Mouse (Mus musculus): ENCODE results near the gene Olfr331. TPM values are rescaled to one million over a fixed set of nuclear protein-coding genes. Genes with fewer than 3 reads are reported as not detected.
"Not testable (repeated sequence)": the region's sequence is repeated elsewhere in the genome, so short reads cannot be mapped to it uniquely, and the experiment has no call there.

Olfr331 gene
- total RNA-seq (2014; fragmentation: Nextera tagmentation) (not detected in 2 replicates), total RNA-seq (2017) (not detected in 2 replicates)

GRCm38 (mm10) chr11:58502472-58502871 lies at the start of gene Olfr331:
Olfr331 (minus strand) TSS chr11:58502572.
- not testable (repeated sequence) for ATAC-seq (replicated peaks; ENCODE audit: low FRiP score, low TSS enrichment, poor library complexity, severe bottlenecking)

GRCm38 (mm10) chr11:58546322-58546721 lies 44.0 kb upstream of the Olfr331 start, which contains the start of gene Olfr329-ps:
Olfr329-ps (minus strand) TSS chr11:58546422.
- no peak for ATAC-seq (replicated peaks; ENCODE audit: low FRiP score, low TSS enrichment, poor library complexity, severe bottlenecking)

GRCm38 (mm10) chr11:58534736-58535135 lies 32.4 kb upstream of the Olfr331 start, which contains the start of gene Olfr330:
Olfr330 (minus strand) TSS chr11:58534836.
- ATAC-seq (replicated peaks; ENCODE audit: low FRiP score, low TSS enrichment, poor library complexity, severe bottlenecking) = not testable (repeated sequence)

- not testable (repeated sequence) for ATAC-seq (replicated peaks; ENCODE audit: low FRiP score, low TSS enrichment, poor library complexity, severe bottlenecking)
Observed at GRCm38 (mm10) chr11:58519756-58520155, 17.4 kb upstream of the Olfr331 start.

- not testable (repeated sequence) for ATAC-seq (replicated peaks; ENCODE audit: low FRiP score, low TSS enrichment, poor library complexity, severe bottlenecking)
Observed at GRCm38 (mm10) chr11:58518916-58519315, 16.5 kb upstream of the Olfr331 start.

- peak; percentile 55; the same call in 1 of the 2 replicates for ATAC-seq (replicated peaks; ENCODE audit: low FRiP score, low TSS enrichment, poor library complexity, severe bottlenecking)
Observed at GRCm38 (mm10) chr11:58509058-58509457, 6.7 kb upstream of the Olfr331 start.

GRCm38 (mm10) chr11:58499290-58499689 lies 3.1 kb downstream of the Olfr331 start:
- ATAC-seq (replicated peaks; ENCODE audit: low FRiP score, low TSS enrichment, poor library complexity, severe bottlenecking) = no peak

- no peak for ATAC-seq (replicated peaks; ENCODE audit: low FRiP score, low TSS enrichment, poor library complexity, severe bottlenecking)
Observed at GRCm38 (mm10) chr11:58498761-58499160, 3.6 kb downstream of the Olfr331 start.

- no peak for ATAC-seq (replicated peaks; ENCODE audit: low FRiP score, low TSS enrichment, poor library complexity, severe bottlenecking)
Observed at GRCm38 (mm10) chr11:58492455-58492854, 9.9 kb downstream of the Olfr331 start, which contains the start of gene Olfr332. Olfr332 (minus strand) TSS chr11:58492555.

- ATAC-seq (replicated peaks; ENCODE audit: low FRiP score, low TSS enrichment, poor library complexity, severe bottlenecking) = no peak
Observed at GRCm38 (mm10) chr11:58462170-58462569, 40.2 kb downstream of the Olfr331 start, which contains the start of gene Olfr30. Olfr30 (minus strand) TSS chr11:58462270.

- ATAC-seq (replicated peaks; ENCODE audit: low FRiP score, low TSS enrichment, poor library complexity, severe bottlenecking) = no peak
Observed at GRCm38 (mm10) chr11:58453592-58453991, 48.8 kb downstream of the Olfr331 start.

- no peak for ATAC-seq (replicated peaks; ENCODE audit: low FRiP score, low TSS enrichment, poor library complexity, severe bottlenecking)
Observed at GRCm38 (mm10) chr11:58452759-58453158, 49.6 kb downstream of the Olfr331 start, which contains the start of gene Lypd9. Lypd9 (minus strand) TSS chr11:58452923.

Other genes starting within 250 kb of the Olfr331 start
- gene 4930438A08Rik, start 227.8 kb downstream of the Olfr331 start, total RNA-seq (2014; fragmentation: Nextera tagmentation) = 2.3 TPM in 1 of 2 replicates, not detected in the other
- gene 4930438A08Rik, start 227.8 kb downstream of the Olfr331 start, total RNA-seq (2017) = 0.19 TPM in 1 of 2 replicates, not detected in the other
- 34.0 and 66.1 TPM in 2 replicates for gene Zfp692, start 195.5 kb downstream of the Olfr331 start, total RNA-seq (2014; fragmentation: Nextera tagmentation)
- 25.0 and 26.7 TPM in 2 replicates for gene Zfp692, start 195.5 kb downstream of the Olfr331 start, total RNA-seq (2017)
- 60.9 and 65.9 TPM in 2 replicates for gene Zfp672, start 172.2 kb downstream of the Olfr331 start, total RNA-seq (2014; fragmentation: Nextera tagmentation)
- 28.5 and 30.9 TPM in 2 replicates for gene Zfp672, start 172.2 kb downstream of the Olfr331 start, total RNA-seq (2017)
- gene Sh3bp5l, start 171.8 kb downstream of the Olfr331 start, total RNA-seq (2014; fragmentation: Nextera tagmentation) = 12.8 and 13.8 TPM in 2 replicates
- 10.4 and 20.9 TPM in 2 replicates for gene Sh3bp5l, start 171.8 kb downstream of the Olfr331 start, total RNA-seq (2017)
- gene Lypd8, start 123.5 kb downstream of the Olfr331 start, total RNA-seq (2014; fragmentation: Nextera tagmentation) = not detected in 2 replicates
- not detected in 2 replicates for gene Lypd8, start 123.5 kb downstream of the Olfr331 start, total RNA-seq (2017)
- gene 1810065E05Rik, start 81.5 kb downstream of the Olfr331 start, total RNA-seq (2014; fragmentation: Nextera tagmentation) = not detected in 2 replicates
- gene 1810065E05Rik, start 81.5 kb downstream of the Olfr331 start, total RNA-seq (2017) = not detected in 2 replicates
- not detected in 2 replicates for gene Gm12253, start 70.0 kb downstream of the Olfr331 start, total RNA-seq (2014; fragmentation: Nextera tagmentation)
- gene Gm12253, start 70.0 kb downstream of the Olfr331 start, total RNA-seq (2017) = not detected in 2 replicates
- not detected in 2 replicates for gene Lypd9, start 49.6 kb downstream of the Olfr331 start, total RNA-seq (2014; fragmentation: Nextera tagmentation)
- not detected in 2 replicates for gene Lypd9, start 49.6 kb downstream of the Olfr331 start, total RNA-seq (2017)
- gene Olfr30, start 40.3 kb downstream of the Olfr331 start, total RNA-seq (2014; fragmentation: Nextera tagmentation) = not detected in 2 replicates
- gene Olfr30, start 40.3 kb downstream of the Olfr331 start, total RNA-seq (2017) = not detected in 2 replicates
- gene Olfr332, start 10.0 kb downstream of the Olfr331 start, total RNA-seq (2014; fragmentation: Nextera tagmentation) = not detected in 2 replicates
- not detected in 2 replicates for gene Olfr332, start 10.0 kb downstream of the Olfr331 start, total RNA-seq (2017)
- gene Olfr330, start 32.3 kb upstream of the Olfr331 start, total RNA-seq (2014; fragmentation: Nextera tagmentation) = not detected in 2 replicates
- gene Olfr330, start 32.3 kb upstream of the Olfr331 start, total RNA-seq (2017) = not detected in 2 replicates
- not detected in 2 replicates for gene Olfr329-ps, start 43.9 kb upstream of the Olfr331 start, total RNA-seq (2014; fragmentation: Nextera tagmentation)
- not detected in 2 replicates for gene Olfr329-ps, start 43.9 kb upstream of the Olfr331 start, total RNA-seq (2017)
- not detected in 2 replicates for gene Olfr328, start 53.1 kb upstream of the Olfr331 start, total RNA-seq (2014; fragmentation: Nextera tagmentation)
- not detected in 2 replicates for gene Olfr328, start 53.1 kb upstream of the Olfr331 start, total RNA-seq (2017)
- not detected in 2 replicates for gene Olfr224, start 68.0 kb upstream of the Olfr331 start, total RNA-seq (2014; fragmentation: Nextera tagmentation)
- gene Olfr224, start 68.0 kb upstream of the Olfr331 start, total RNA-seq (2017) = not detected in 2 replicates
- gene Olfr325, start 75.2 kb upstream of the Olfr331 start, total RNA-seq (2014; fragmentation: Nextera tagmentation) = not detected in 2 replicates
- gene Olfr325, start 75.2 kb upstream of the Olfr331 start, total RNA-seq (2017) = not detected in 2 replicates
- gene Olfr324, start 92.5 kb upstream of the Olfr331 start, total RNA-seq (2014; fragmentation: Nextera tagmentation) = not detected in 2 replicates
- gene Olfr324, start 92.5 kb upstream of the Olfr331 start, total RNA-seq (2017) = not detected in 2 replicates
- not detected in 2 replicates for gene 2210407C18Rik, start 113.5 kb upstream of the Olfr331 start, total RNA-seq (2014; fragmentation: Nextera tagmentation)
- gene 2210407C18Rik, start 113.5 kb upstream of the Olfr331 start, total RNA-seq (2017) = not detected in 2 replicates
- not detected in 2 replicates for gene Olfr323, start 127.9 kb upstream of the Olfr331 start, total RNA-seq (2014; fragmentation: Nextera tagmentation)
- not detected in 2 replicates for gene Olfr323, start 127.9 kb upstream of the Olfr331 start, total RNA-seq (2017)
- 10.9 and 13.2 TPM in 2 replicates for gene Trim58, start 137.9 kb upstream of the Olfr331 start, total RNA-seq (2014; fragmentation: Nextera tagmentation)
- 5.3 and 8.0 TPM in 2 replicates for gene Trim58, start 137.9 kb upstream of the Olfr331 start, total RNA-seq (2017)
- not detected in 2 replicates for gene Olfr322, start 156.2 kb upstream of the Olfr331 start, total RNA-seq (2014; fragmentation: Nextera tagmentation)
- 0.15 TPM in 1 of 2 replicates, not detected in the other for gene Olfr322, start 156.2 kb upstream of the Olfr331 start, total RNA-seq (2017)
- not detected in 2 replicates for gene Olfr320, start 178.5 kb upstream of the Olfr331 start, total RNA-seq (2014; fragmentation: Nextera tagmentation)
- gene Olfr320, start 178.5 kb upstream of the Olfr331 start, total RNA-seq (2017) = not detected in 2 replicates
- not detected in 2 replicates for gene Olfr319, start 196.6 kb upstream of the Olfr331 start, total RNA-seq (2014; fragmentation: Nextera tagmentation)
- gene Olfr319, start 196.6 kb upstream of the Olfr331 start, total RNA-seq (2017) = not detected in 2 replicates
- not detected in 2 replicates for gene Olfr318, start 221.4 kb upstream of the Olfr331 start, total RNA-seq (2014; fragmentation: Nextera tagmentation)
- gene Olfr318, start 221.4 kb upstream of the Olfr331 start, total RNA-seq (2017) = not detected in 2 replicates
- not detected in 2 replicates for gene Olfr317, start 236.6 kb upstream of the Olfr331 start, total RNA-seq (2014; fragmentation: Nextera tagmentation)
- gene Olfr317, start 236.6 kb upstream of the Olfr331 start, total RNA-seq (2017) = not detected in 2 replicates